Mouse (Mus musculus) erythroid progenitor cell, adult 5-6 weeks (primary cell): ENCODE results near the gene Rasgef1b. TPM values are rescaled to one million over a fixed set of nuclear protein-coding genes. Genes with fewer than 3 reads are reported as not detected.
"Not testable (repeated sequence)": the region's sequence is repeated elsewhere in the genome, so short reads cannot be mapped to it uniquely, and the experiment has no call there.

ENCODE experiments used
- ATAC-seq: replicated peaks from 2 replicates; pipeline ENCODE4 v1.8.0; 2016; ENCODE audit warnings: moderate number of reproducible peaks, mild to moderate bottlenecking, moderate TSS enrichment, inconsistent platforms; ENCODE audit not compliant: poor library complexity, low FRiP score, severe bottlenecking
- total RNA-seq, 2 experiments: library from RNA; stranded (forward) in 1 of 2; stranded (reverse) in 1 of 2; fragments of 150-400 nt in 1 of 2; fragments of 186-747, 209-891 nt in 1 of 2; gene quantifications; 2 replicates each; pipeline versions ENCODE4 v1.2.3 to v1.2.4; 2015 to 2017; ENCODE audit warnings: low replicate concordance in 2 of 2

Gene Rasgef1b
- total RNA-seq, 2 experiments from 2014 or later: 0.42 TPM; not detected in 1

- ATAC-seq: no peak
Observed at GRCm38 (mm10) chr5:99241988-99242740, 486.7 kb downstream of the Rasgef1b start.

- no peak for ATAC-seq
Observed at GRCm38 (mm10) chr5:99240501-99240900, 488.4 kb downstream of the Rasgef1b start.

GRCm38 (mm10) chr5:99239677-99240076, 489.2 kb downstream of the Rasgef1b start:
- no peak for ATAC-seq

GRCm38 (mm10) chr5:99238150-99238549, 490.7 kb downstream of the Rasgef1b start:
- no peak for ATAC-seq

GRCm38 (mm10) chr5:99236888-99237752, 491.7 kb downstream of the Rasgef1b start:
- ATAC-seq: no peak

GRCm38 (mm10) chr5:99236431-99236830, 492.4 kb downstream of the Rasgef1b start:
- ATAC-seq: no peak

GRCm38 (mm10) chr5:99234275-99234674, 494.6 kb downstream of the Rasgef1b start:
- no peak for ATAC-seq

- ATAC-seq: no peak
Observed at GRCm38 (mm10) chr5:99233176-99233575, 495.7 kb downstream of the Rasgef1b start.

GRCm38 (mm10) chr5:99232410-99232809, 496.5 kb downstream of the Rasgef1b start:
- ATAC-seq: no peak

GRCm38 (mm10) chr5:99230476-99230875, 498.4 kb downstream of the Rasgef1b start:
- no peak for ATAC-seq

- no peak for ATAC-seq
Observed at GRCm38 (mm10) chr5:99227361-99227760, 501.5 kb downstream of the Rasgef1b start.

GRCm38 (mm10) chr5:99224571-99225011, 504.3 kb downstream of the Rasgef1b start:
- no peak for ATAC-seq

- ATAC-seq: no peak
Observed at GRCm38 (mm10) chr5:99223869-99224498, 504.9 kb downstream of the Rasgef1b start.

GRCm38 (mm10) chr5:99218385-99218784, 510.5 kb downstream of the Rasgef1b start:
- no peak for ATAC-seq

- ATAC-seq: not testable (repeated sequence)
Observed at GRCm38 (mm10) chr5:99216588-99217152, 512.2 kb downstream of the Rasgef1b start.

GRCm38 (mm10) chr5:99215207-99216157, 513.4 kb downstream of the Rasgef1b start:
- no peak for ATAC-seq

GRCm38 (mm10) chr5:99214400-99214799, 514.5 kb downstream of the Rasgef1b start:
- no peak for ATAC-seq

- no peak for ATAC-seq
Observed at GRCm38 (mm10) chr5:99213211-99213610, 515.7 kb downstream of the Rasgef1b start.

- no peak for ATAC-seq
Observed at GRCm38 (mm10) chr5:99203475-99203874, 525.4 kb downstream of the Rasgef1b start.
